21 mouse cellular contexts compared by ENCODE assay signal in the genomic region with DNA sequence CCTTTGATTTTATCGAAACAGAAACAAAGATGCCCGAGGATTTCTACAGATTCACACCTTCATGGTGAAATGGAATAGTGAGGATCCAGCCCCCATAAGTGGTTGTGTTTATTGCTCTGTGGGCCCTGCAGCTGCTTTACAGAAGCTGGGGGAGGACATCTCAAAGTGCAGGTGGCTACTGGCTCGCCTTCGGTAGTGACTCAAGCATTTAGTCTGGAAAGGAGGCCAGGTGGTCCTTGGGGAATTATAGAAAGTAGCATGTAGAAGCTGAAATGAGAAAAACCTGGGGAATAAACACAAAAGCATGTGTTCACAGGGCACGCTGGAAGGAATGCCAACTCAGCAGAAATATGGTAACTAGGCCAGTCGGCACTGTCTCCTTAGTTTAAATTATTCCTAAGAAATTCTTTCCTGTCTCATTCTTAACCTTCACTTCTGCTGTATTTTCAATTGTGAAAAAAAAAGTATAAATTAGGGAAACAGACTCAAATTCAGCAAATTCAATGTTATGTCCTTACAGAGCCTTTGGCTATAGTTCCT.
DNase-seq lines count a peak whose midpoint lies in the region; ATAC-seq lines count a peak whose summit lies in the region.
"Had no signal": no experiment of that assay in that cellular context is flagged by ENCODE, and none has a peak within 500 bp of the region (broad histone marks: within the 10 kb centered on the region; RNA-seq: fewer than 3 reads in every experiment).

No protein-coding gene starts in this region.

- peak; percentile 8 for DNase-seq in embryo, embryonic 11.5 days (ENCODE audit: low read depth, low spot score)
- DNase-seq in embryo, embryonic 10 days (ENCODE audit: low spot score), result no peak
- peak; percentile 6 to 49 for DNase-seq in left cerebral cortex, postnatal 25 days (ENCODE audit: low spot score in 2 of 2)
- no peak for DNase-seq in left cerebral cortex, adult 18-20 months (ENCODE audit: low spot score in 2 of 2)
- peak; percentile 22 for DNase-seq in right cerebral cortex, postnatal 25 days
- no peak for DNase-seq in right cerebral cortex, postnatal 14 days
- no peak for DNase-seq in urinary bladder, postnatal 36 days (ENCODE audit: low spot score in 2 of 2)
- DNase-seq: adrenal gland, postnatal 14 days; cerebellum, adult 9-10 months; heart, postnatal 4 days; kidney, adult 8-10 months; kidney, postnatal 10 days; left cerebral cortex, postnatal 4 days; lung, adult 18-20 months; lung, postnatal 10 days; thymus, adult 2 months; thymus, postnatal 4 days had no signal

- ATAC-seq in granulocyte monocyte progenitor cell, adult 5-6 weeks (replicated peaks; ENCODE audit: poor library complexity, severe bottlenecking), result no peak
- ATAC-seq: forebrain, embryonic 13.5 days; intestine, embryonic 15.5 days; liver, embryonic 12.5 days had no signal

- intact Hi-C loops in left cerebral cortex, postnatal 25 days (cut with DNase I), result no loop called here

Comparison
In these comparisons a context has a peak if more than half of its experiments do, and no peak if none do; other contexts are left out.
1. DNase-seq: peak in embryo, embryonic 11.5 days (single experiment), left cerebral cortex, postnatal 25 days (2 of 2) and right cerebral cortex, postnatal 25 days (single experiment); none in embryo, embryonic 10 days (single experiment), left cerebral cortex, adult 18-20 months (0 of 2), right cerebral cortex, postnatal 14 days (single experiment) and urinary bladder, postnatal 36 days (0 of 2).